ENCODE assay signal across 18 mouse cellular contexts in genomic region chr1:180181304-180181965, GRCm38 (mm10). TPM values are rescaled to one million over a fixed set of nuclear protein-coding genes. Genes with fewer than 3 reads are reported as not detected.
DNase-seq lines count a peak whose midpoint lies in the region; ATAC-seq lines count a peak whose summit lies in the region.
"Had no signal": no experiment of that assay in that cellular context is flagged by ENCODE, and none has a peak within 500 bp of the region (broad histone marks: within the 10 kb centered on the region; RNA-seq: fewer than 3 reads in every experiment).

No protein-coding gene starts in this region.

- H3K4me1 ChIP-seq in intestine, embryonic 16.5 days (ENCODE audit: control insufficient read depth, insufficient read depth, low read length) = peaks cover 33% of the 10 kb centered on the region
- peaks cover 34% of the 10 kb centered on the region for H3K4me1 ChIP-seq in intestine, embryonic 15.5 days (replicated peaks)
- H3K4me1 ChIP-seq in megakaryocyte, embryonic 14.5 days = peaks cover 63% of the 10 kb centered on the region
- H3K4me1 ChIP-seq: limb, embryonic 10.5 days had no signal

- 84% methylated on average over 7 of the region's 7 CpGs for WGBS in intestine, embryonic 16.5 days
- WGBS in intestine, embryonic 15.5 days = 80% methylated on average over 7 of the region's 7 CpGs

- H3K9ac ChIP-seq in intestine, embryonic 16.5 days (ENCODE audit: low read depth, low read length) = no peak overlapping the region
- no peak overlapping the region for H3K9ac ChIP-seq in intestine, embryonic 15.5 days
- H3K9ac ChIP-seq: heart, embryonic 13.5 days; hindbrain, embryonic 14.5 days; liver, embryonic 14.5 days; stomach, embryonic 15.5 days had no signal

- no peak overlapping the region for H3K4me2 ChIP-seq in intestine, embryonic 16.5 days (ENCODE audit: low read depth, low read length)
- H3K4me2 ChIP-seq in intestine, embryonic 15.5 days (replicated peaks) = no peak overlapping the region
- H3K4me2 ChIP-seq: heart, embryonic 13.5 days; hindbrain, embryonic 14.5 days; stomach, embryonic 15.5 days had no signal

- DNase-seq in kidney, postnatal 14 days = peak; percentile 74
- no peak for DNase-seq in right cerebral cortex, adult 2 months (ENCODE audit: low spot score in 2 of 2)
- DNase-seq: cerebellum, adult 8-10 months; heart, postnatal 36 days; lung, postnatal 10 days; right cerebral cortex, postnatal 25 days; thymus, adult 2 months had no signal

- H3K36me3 ChIP-seq in intestine, embryonic 16.5 days (ENCODE audit: control insufficient read depth, insufficient read depth, low read length) = no peaks in the 10 kb centered on the region
- 0 out of 2 replicates have a peak, but pooled peaks cover 3% of the 10 kb centered on the region for H3K36me3 ChIP-seq in intestine, embryonic 15.5 days
- peaks cover 40% of the 10 kb centered on the region for H3K36me3 ChIP-seq in megakaryocyte, embryonic 14.5 days (replicated peaks; ENCODE audit: low read length)
- H3K36me3 ChIP-seq: heart, embryonic 13.5 days; limb, embryonic 10.5 days; stomach, embryonic 15.5 days had no signal

- no peaks in the 10 kb centered on the region for H3K9me3 ChIP-seq in intestine, embryonic 16.5 days (ENCODE audit: control insufficient read depth, low read length)
- no peaks in the 10 kb centered on the region for H3K9me3 ChIP-seq in intestine, embryonic 15.5 days
- H3K9me3 ChIP-seq in megakaryocyte, embryonic 14.5 days = no peaks in the 10 kb centered on the region
- H3K9me3 ChIP-seq: heart, embryonic 13.5 days; limb, embryonic 10.5 days; stomach, embryonic 15.5 days had no signal

- peak overlapping the region; percentile 13; the same call in 1 of the 2 replicates for H3K27ac ChIP-seq in intestine, embryonic 16.5 days (ENCODE audit: low read length)
- no peak overlapping the region for H3K27ac ChIP-seq in intestine, embryonic 15.5 days
- H3K27ac ChIP-seq: heart, embryonic 13.5 days; hindbrain, embryonic 14.5 days; limb, embryonic 10.5 days; liver, embryonic 14.5 days; stomach, embryonic 15.5 days had no signal

- ATAC-seq in intestine, embryonic 16.5 days = 0 out of 2 replicates have a peak, but pooled peaks have one; percentile 8
- ATAC-seq in intestine, embryonic 15.5 days = no peak
- no peak for ATAC-seq in megakaryocyte, adult 5-6 weeks (ENCODE audit: poor library complexity, severe bottlenecking)
- no peak for ATAC-seq in inflammation-experienced regulatory T-cells, adult 6 months
- ATAC-seq: forebrain, embryonic 14.5 days had no signal

- H3K4me3 ChIP-seq in intestine, embryonic 16.5 days (ENCODE audit: low read length) = no peak overlapping the region
- H3K4me3 ChIP-seq in intestine, embryonic 15.5 days (replicated peaks) = no peak overlapping the region
- H3K4me3 ChIP-seq in megakaryocyte, embryonic 14.5 days (replicated peaks) = peak overlapping the region; percentile 26
- H3K4me3 ChIP-seq: heart, embryonic 13.5 days; limb, embryonic 10.5 days; stomach, embryonic 15.5 days had no signal

- H3K27me3 ChIP-seq in intestine, embryonic 16.5 days (replicated peaks; ENCODE audit: control insufficient read depth, insufficient read depth, low read length) = no peaks in the 10 kb centered on the region
- no peaks in the 10 kb centered on the region for H3K27me3 ChIP-seq in intestine, embryonic 15.5 days (replicated peaks)
- peaks cover 2% of the 10 kb centered on the region for H3K27me3 ChIP-seq in megakaryocyte, embryonic 14.5 days (replicated peaks)
- H3K27me3 ChIP-seq: heart, embryonic 13.5 days; stomach, embryonic 15.5 days had no signal

RNA-seq across cellular contexts. Expression of gene Coq8a, which starts 18.0 kb away (rescaled TPM):
- polyA plus RNA-seq in intestine, embryonic 16.5 days (2015; fragmentation: Nextera tagmentation; extraction: Ambion mirVana) = 24.8 and 30.4 TPM in 2 replicates
- 20.4 and 22.1 TPM in 2 replicates for polyA plus RNA-seq in intestine, embryonic 15.5 days (2015; fragmentation: Nextera tagmentation; extraction: Ambion mirVana)
- 3.1 and 3.4 TPM in 2 replicates for polyA plus RNA-seq in megakaryocyte, embryonic 14.5 days (2012; ENCODE audit: insufficient read depth, low replicate concordance)
- 1.5 and 2.4 TPM in 2 replicates for total RNA-seq in megakaryocyte, adult 5-6 weeks (2015)
- total RNA-seq in megakaryocyte, adult 5-6 weeks (2017) = 0.84 and 2.4 TPM in 2 replicates
- 10 to 100 TPM; 25.8 to 50.3 (median 43.8) TPM for polyA plus RNA-seq in inflammation-experienced regulatory T-cells, adult 6 months (2017; shearing (Covaris generic))
